Mouse (Mus musculus): ENCODE data around the gene Atp5e. TPM values are rescaled to one million over a fixed set of nuclear protein-coding genes. Genes with fewer than 3 reads are reported as not detected.

Atp5e gene
- total and polyA plus RNA-seq, 3 experiments: 251 to 699 (median 673) TPM

GRCm38 (mm10) chr2:174415731-174416310, 48.1 kb downstream of the Atp5e start, which contains the start of gene Nelfcd:
Nelfcd (plus strand) TSS chr2:174415804.
- H3K4me1 ChIP-seq (ENCODE audit: control insufficient read depth in 1 of 2, insufficient read depth in 2 of 2): peaks cover 7 to 25% of the 10 kb centered on the region in 2 experiments; a peak in 3 of 4 replicates
- no peak within 1 kb of the TSS for H3K27ac ChIP-seq (ENCODE audit: insufficient read depth, low read depth)
- H3K9ac ChIP-seq (ENCODE audit: insufficient read depth, low read depth): peak within 1 kb of the TSS; percentile 70
- no peaks in the 10 kb centered on the region for H3K9me3 ChIP-seq (replicated peaks; ENCODE audit: low read length)
- H3K27me3 ChIP-seq (replicated peaks): no peaks in the 10 kb centered on the region
- peak; percentile 98 for DNase-seq (ENCODE audit: extremely low read depth)
- H3K4me2 ChIP-seq (ENCODE audit: insufficient read depth, low read depth, poor library complexity, severe bottlenecking): peak within 1 kb of the TSS; percentile 91
- peaks cover 14 to 34% of the 10 kb centered on the region in 2 experiments for H3K36me3 ChIP-seq (replicated peaks in 1 of 2; ENCODE audit: control insufficient read depth in 1 of 2, insufficient read depth in 1 of 2, low read length in 1 of 2)
- peaks cover 8% of the 10 kb centered on the region; the same call in 1 of the 2 replicates for H3K79me2 ChIP-seq (replicated peaks; ENCODE audit: control insufficient read depth, extremely low read depth, insufficient read depth, poor library complexity, severe bottlenecking)
- TF ChIP-seq SMC3 (IDR thresholded peaks at IDR 0.05; ENCODE audit: low read depth, low read length) (no peak), ZKSCAN1 (IDR thresholded peaks at IDR 0.05; ENCODE audit: borderline replicate concordance, low read depth, low read length) (no peak), TCF12 (IDR thresholded peaks at IDR 0.05; ENCODE audit: low read depth, low read length) (peak; percentile 60), NRF1 (IDR thresholded peaks at IDR 0.05; ENCODE audit: low read depth, low read length) (peak; percentile 100), MAX (IDR thresholded peaks at IDR 0.05; ENCODE audit: low read length) (no peak), JUN (IDR thresholded peaks at IDR 0.05; ENCODE audit: insufficient read depth, low read depth, low read length) (no peak), ZC3H11A (IDR thresholded peaks at IDR 0.05; ENCODE audit: low read depth, low read length) (no peak), KAT2A (IDR thresholded peaks at IDR 0.05; ENCODE audit: insufficient replicate concordance, low read length) (no peak), MYC (IDR thresholded peaks at IDR 0.05; ENCODE audit: low read depth, low read length) (no peak), IRF4 (IDR thresholded peaks at IDR 0.05; ENCODE audit: low read depth, low read length) (no peak), ZMIZ1 (IDR thresholded peaks at IDR 0.05; ENCODE audit: low read depth, low read length) (no peak), PAX5 (IDR thresholded peaks at IDR 0.05; ENCODE audit: low read length) (no peak), RCOR1 (conservative IDR thresholded peaks at IDR 0.05; ENCODE audit: low read depth, low read length) (no peak), POLR2A (IDR thresholded peaks at IDR 0.05; ENCODE audit: low read depth, low read length) (peak; percentile 81), ELF1 (IDR thresholded peaks at IDR 0.05; ENCODE audit: low read depth, low read length) (no peak), SIN3A (IDR thresholded peaks at IDR 0.05; ENCODE audit: low read length) (peak; percentile 65; the same call in 1 of the 2 replicates), ZNF384 (IDR thresholded peaks at IDR 0.05; ENCODE audit: low read depth, low read length) (no peak), HCFC1 (IDR thresholded peaks at IDR 0.05; ENCODE audit: low read depth, low read length) (peak; percentile 58; the same call in 1 of the 2 replicates), MEF2A (IDR thresholded peaks at IDR 0.05; ENCODE audit: borderline replicate concordance, low read depth, low read length) (0 out of 2 replicates have a peak, but pooled peaks have one; percentile 11), JUND (conservative IDR thresholded peaks at IDR 0.05; ENCODE audit: low read depth, low read length) (no peak), NELFE (IDR thresholded peaks at IDR 0.05; ENCODE audit: low read depth, low read length) (peak; percentile 83), USF2 (conservative IDR thresholded peaks at IDR 0.05; ENCODE audit: low read depth, low read length) (no peak), E2F4 (IDR thresholded peaks at IDR 0.05; ENCODE audit: insufficient replicate concordance, low read depth, low read length) (no peak), BHLHE40 (IDR thresholded peaks at IDR 0.05; ENCODE audit: low read depth, low read length) (no peak), CHD2 (IDR thresholded peaks at IDR 0.05; ENCODE audit: low read length) (peak; percentile 73; the same call in 1 of the 2 replicates), CTCF (conservative IDR thresholded peaks at IDR 0.05 in 1 of 2, IDR thresholded peaks at IDR 0.05 in 1 of 2; ENCODE audit: low read depth in 2 of 2, low read length in 2 of 2) (no peak), RAD21 (IDR thresholded peaks at IDR 0.05; ENCODE audit: low read depth, low read length) (no peak), MXI1 (IDR thresholded peaks at IDR 0.05; ENCODE audit: low read depth, low read length) (peak; percentile 44; the same call in 1 of the 2 replicates)
- in situ Hi-C loops (cut with MboI; ENCODE audit: low pct_ligation_motif_present, low pct_unique_long_range_greater_than_20kb, low sequenced_read_pairs) (no loop called here), dilution Hi-C loops (cut with MboI; ENCODE audit: extremely low pct_ligation_motif_present, extremely low pct_unique_long_range_greater_than_20kb, low sequenced_read_pairs) (no loop called here)
- H3K4me3 ChIP-seq (replicated peaks in 1 of 3; ENCODE audit: low read depth in 2 of 3, low read length in 2 of 3, poor library complexity in 1 of 3): peak within 1 kb of the TSS; percentile 86 to 95 (median 90)
